Mouse (Mus musculus) spleen, postnatal 14 days (tissue): ENCODE measurements around the gene Gpr15.

ENCODE experiments used
- DNase-seq, 2 experiments: peaks; one replicate each; pipeline ENCODE4 v3.0.0; 2021 to 2022; ENCODE audit warnings: low spot score in 2 of 2

Gpr15 gene

DNA sequence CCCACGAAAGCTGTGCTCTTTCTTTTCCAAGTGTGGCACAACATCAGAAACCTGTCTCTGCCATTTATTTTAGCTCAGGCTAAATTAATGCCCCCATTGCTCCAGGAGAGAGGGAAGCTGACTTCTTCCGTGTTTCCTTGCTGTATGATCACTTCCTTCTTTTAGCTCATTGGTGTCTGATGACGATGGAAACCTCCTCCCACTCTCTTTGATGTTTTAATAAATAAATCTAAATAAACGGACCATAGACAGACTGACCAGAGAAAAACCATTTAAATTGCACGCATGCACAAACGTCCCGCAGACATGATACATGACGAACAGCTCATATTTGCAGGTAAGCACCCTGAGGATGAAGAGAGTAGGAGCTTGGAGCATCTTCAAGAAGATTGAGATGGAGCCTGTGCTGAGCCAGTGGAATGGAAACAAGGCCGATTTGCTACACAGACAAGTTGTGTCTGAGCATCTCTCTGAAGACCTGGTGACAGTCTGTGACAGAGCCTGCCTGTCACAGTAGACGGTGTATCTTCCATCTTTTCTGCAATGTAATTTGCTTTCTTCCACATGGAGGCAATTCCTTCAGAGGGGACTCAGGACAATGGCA, 16.4 kb downstream of the Gpr15 start:
- DNase-seq, result no peak

GRCm38 (mm10) chr16:58701779-58702178, 17.1 kb downstream of the Gpr15 start:
- DNase-seq, result no peak

DNA sequence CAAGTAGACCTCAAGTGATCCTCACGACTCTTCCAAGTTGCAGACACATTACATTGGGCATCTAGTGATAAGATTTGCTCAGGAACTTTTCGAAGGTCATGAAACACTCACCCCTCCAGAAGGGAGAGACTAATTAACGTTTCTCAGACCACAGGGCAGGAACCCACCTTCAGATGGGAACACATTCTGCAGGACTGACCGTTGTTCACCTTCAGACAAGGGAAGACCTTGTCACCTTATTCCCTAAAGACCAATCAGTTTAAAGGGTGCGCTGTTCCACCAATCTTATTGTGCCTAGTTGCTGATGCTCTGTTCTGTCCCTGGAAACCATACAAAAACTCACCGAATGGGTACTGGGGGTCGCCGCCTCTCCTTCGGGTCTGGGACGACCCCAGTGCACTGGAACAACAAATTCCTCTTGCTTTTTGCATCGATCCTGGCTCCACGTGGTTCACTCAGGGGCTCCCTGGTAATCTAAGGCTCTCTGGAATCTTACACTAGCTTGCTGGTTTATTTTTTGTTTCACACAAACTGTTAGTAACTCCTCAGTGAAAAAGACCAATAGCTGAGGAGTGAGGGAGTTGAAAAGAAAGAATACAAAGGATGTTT, 17.9 kb downstream of the Gpr15 start:
- no peak for DNase-seq

- no peak for DNase-seq
Observed at GRCm38 (mm10) chr16:58700174-58700573, 18.7 kb downstream of the Gpr15 start.

GRCm38 (mm10) chr16:58697261-58697660, 21.6 kb downstream of the Gpr15 start:
- no peak for DNase-seq

- no peak for DNase-seq
Observed at GRCm38 (mm10) chr16:58696796-58697195, 22.1 kb downstream of the Gpr15 start.

DNA sequence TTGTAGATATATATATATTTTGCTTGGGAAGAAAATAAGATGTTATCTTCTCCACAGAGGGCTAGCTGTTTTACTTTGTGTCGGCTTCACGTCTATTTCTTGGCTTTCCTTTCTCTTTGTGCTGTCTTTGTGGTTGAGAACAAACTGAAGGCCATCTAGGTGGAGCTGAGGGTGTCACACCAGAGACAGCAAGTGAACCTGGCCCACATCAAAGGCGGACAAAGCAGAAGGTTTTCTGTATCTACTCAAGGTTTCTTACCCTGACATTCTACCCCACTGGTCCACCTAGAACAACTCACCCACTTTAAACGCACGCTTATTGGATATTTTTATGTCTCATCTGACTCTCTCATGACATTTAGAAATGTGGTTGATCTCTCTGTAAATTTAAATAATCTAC, 24.8 kb downstream of the Gpr15 start:
- no peak for DNase-seq

DNA sequence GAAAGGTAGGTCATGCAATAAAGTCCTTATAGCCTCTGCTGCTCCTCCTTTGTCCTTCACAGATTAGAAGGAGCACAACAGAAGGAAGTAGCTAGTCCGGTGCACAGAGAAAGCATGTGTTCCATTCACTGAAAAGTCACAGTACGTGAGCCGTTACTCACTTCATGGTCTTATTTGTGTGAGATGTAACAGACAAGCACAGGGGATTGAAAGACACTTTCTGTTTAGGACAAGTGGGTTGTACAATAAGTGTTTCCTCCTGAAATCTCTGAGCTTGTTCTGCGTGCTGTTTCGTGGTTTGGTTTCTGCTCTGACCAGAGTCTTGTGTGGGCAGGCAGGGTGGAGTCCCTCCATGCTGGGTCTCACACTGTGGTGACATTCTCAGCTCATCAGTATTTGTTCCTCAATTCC, 28.5 kb downstream of the Gpr15 start:
- DNase-seq, result no peak

- no peak for DNase-seq
Observed at GRCm38 (mm10) chr16:58689555-58690169, 29.2 kb downstream of the Gpr15 start.

DNA sequence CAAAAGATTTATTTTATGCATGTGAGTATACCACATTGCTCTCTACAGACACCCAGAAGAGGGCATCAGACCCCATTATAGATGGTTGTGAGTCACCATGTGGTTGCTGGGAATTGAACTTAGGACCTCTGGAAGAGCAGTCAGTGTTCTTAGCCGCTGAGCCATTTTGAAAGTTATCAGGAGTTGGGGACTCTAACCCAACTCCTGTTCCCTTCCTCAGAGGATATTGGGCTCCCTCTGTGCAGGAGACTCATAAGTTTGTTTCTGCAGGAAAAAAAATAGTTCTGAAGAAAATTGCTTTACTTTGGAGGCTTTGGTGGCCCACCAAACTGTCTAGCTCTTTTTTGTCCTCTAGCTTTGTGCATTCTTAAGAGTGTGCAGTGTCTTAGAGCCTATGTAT, 30.3 kb downstream of the Gpr15 start:
- no peak for DNase-seq

GRCm38 (mm10) chr16:58685548-58686537, 33.0 kb downstream of the Gpr15 start:
- no peak for DNase-seq

GRCm38 (mm10) chr16:58684537-58684936, 34.3 kb downstream of the Gpr15 start:
- DNase-seq, result no peak

GRCm38 (mm10) chr16:58683911-58684310, 35.0 kb downstream of the Gpr15 start:
- no peak for DNase-seq

GRCm38 (mm10) chr16:58682870-58683269, 36.0 kb downstream of the Gpr15 start:
- DNase-seq, result no peak

- DNase-seq, result no peak
Observed at GRCm38 (mm10) chr16:58682046-58682445, 36.8 kb downstream of the Gpr15 start.

- no peak for DNase-seq
Observed at GRCm38 (mm10) chr16:58678660-58679059, 40.2 kb downstream of the Gpr15 start.

GRCm38 (mm10) chr16:58677491-58677890, 41.4 kb downstream of the Gpr15 start:
- no peak for DNase-seq

DNA sequence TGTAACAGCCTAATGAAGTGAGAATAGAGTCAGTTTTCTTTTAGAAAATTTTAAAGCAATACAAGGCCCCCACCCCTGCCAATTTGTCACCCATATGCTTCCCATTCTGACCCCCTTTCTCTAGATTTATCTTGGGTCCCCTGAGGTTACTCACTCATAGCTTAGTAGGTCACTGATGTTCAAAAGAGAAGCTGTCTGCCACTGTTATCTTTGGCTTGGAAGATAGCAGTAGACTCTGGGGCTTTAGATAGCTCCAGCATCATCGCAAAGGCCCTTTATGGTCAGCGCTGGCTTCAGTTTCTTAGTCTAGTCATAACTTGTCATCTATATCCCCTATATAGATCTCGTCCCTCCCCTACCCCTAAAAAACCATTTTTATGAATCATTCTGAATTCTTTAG, 42.2 kb downstream of the Gpr15 start:
- DNase-seq, result no peak

GRCm38 (mm10) chr16:58676156-58676555, 42.7 kb downstream of the Gpr15 start:
- DNase-seq, result no peak

- no peak for DNase-seq
Observed at GRCm38 (mm10) chr16:58675256-58675655, 43.6 kb downstream of the Gpr15 start.

DNA sequence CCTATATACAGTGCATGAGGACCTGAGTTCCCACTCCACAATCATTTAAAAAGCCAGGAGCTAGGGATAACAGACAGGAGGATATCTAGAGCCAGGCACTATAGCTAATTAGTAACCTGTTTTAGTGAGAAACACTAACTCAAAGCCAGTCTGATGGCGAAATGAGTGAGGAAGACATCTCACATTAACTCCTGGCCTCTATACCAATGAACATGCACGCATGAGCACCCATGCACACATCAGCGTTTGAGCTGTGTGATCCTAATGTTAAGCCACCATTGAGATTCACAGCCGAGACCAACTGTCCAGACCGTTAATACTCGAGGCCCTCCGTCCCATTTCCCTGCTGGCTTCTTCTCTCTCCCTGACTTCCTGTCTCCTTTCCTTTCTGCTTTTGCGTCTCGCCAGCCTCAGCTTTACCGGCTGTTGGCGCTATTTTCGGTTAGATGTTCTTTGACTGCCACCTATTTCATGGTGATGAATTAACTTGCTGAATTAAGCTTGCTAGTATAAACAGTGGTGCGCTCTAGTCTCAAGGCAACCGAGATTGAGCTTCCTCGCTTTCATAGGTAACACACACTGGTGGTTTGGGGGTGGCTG, 45.0 kb downstream of the Gpr15 start:
- no peak for DNase-seq

DNA sequence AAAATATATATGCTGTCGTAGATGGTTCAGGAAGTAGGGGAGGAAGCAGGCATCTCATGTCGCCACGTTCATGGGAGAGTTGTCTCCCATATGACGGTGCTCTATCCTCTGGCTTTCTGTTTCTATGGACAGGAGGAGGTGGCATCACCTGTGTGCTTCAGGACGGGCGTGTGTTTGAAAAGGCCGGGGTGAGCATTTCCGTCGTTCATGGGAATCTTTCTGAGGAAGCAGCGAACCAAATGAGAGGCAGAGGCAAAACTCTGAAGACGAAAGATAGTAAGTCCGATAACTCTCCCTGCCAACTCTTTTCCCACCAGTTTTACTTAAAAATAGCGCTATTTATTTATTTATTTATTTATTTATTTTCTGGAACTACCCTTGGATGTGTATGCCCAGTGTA, 46.5 kb downstream of the Gpr15 start:
- no peak for DNase-seq
